Mouse (Mus musculus) T-cell, adult 2 months (primary cell): ENCODE measurements around the gene Sgpp2.

ENCODE experiments used
- DNase-seq: peaks from one replicate; pipeline ENCODE4 v3.0.0; 2022; ENCODE audit warnings: low spot score

Gene Sgpp2

DNA sequence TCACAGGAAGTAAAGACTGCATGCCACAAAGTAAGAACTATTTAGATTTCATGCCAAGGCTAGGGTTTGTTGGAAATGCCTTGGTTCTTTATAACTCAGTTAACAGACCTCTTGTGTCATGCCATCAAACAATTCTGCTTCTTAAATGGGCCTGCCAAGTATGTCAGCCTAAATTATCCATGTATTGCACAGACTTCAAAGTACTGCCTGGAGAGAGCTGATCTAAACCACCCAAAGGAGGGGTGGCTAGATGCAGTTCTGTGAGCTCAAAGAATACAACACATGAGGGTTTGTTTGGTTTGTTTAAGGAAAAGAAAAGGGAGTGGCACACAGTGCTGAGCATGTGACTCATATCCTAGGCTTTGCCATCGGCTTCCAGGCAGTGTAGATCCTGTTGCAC is 137.9 kb downstream of the Sgpp2 start:
- DNase-seq, result no peak

DNA sequence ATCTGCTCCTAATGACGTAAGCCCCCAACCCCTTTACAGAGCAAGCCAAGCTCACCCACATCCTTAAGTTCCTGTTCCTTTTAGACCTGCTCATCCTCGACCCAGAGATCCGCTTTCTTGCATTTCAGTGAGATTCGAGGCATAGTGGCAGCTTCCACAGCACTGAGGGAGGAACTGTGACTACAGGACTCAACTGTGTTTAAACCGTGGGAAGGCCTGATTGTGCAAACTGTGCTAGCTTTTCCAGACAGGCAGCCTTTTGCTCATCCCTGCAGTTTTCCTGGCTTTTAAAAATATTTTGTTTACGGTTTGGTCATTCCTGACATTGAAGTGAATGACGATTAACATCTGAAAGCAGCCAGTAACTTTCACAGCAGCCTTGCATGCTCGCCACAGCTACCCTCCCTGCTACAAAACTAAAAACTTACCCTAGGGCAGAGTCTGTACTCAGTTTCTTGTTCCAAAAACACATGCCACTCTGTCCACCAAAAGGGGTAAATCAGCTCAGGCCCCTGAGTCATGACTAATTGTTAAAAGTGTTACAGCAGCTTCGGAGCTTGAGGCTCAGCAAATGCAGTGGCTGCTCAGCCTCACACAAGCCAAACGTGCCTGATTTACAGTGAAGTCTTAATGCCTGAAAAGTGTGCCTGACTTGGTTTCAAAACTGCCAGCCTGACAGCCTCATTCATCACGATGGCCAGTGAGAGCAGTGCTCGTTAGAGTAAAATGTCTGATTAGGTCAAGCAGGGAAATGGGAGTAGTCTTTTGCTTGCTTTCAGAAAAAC is 141.1 kb downstream of the Sgpp2 start:
- no peak for DNase-seq

DNA sequence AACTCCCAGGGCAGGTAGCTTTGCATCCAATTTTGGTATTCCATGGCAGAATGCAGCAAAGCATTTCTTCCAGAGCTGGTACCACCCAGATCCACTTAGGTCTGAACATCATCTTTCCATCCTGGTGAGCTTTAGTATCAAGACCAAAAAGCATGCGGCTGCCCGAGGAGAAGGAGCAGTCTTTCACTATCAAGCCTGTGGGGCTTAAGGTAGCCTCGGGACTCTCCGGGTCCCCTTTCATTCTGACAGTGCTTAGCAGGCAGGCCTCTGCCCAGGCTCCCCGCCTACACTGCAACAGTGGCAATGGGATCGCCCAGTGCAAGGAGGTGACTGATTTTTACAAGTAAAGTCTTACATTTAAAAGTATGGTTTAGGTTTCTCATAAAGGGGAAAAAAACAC is 142.4 kb downstream of the Sgpp2 start:
- DNase-seq, result no peak

DNA sequence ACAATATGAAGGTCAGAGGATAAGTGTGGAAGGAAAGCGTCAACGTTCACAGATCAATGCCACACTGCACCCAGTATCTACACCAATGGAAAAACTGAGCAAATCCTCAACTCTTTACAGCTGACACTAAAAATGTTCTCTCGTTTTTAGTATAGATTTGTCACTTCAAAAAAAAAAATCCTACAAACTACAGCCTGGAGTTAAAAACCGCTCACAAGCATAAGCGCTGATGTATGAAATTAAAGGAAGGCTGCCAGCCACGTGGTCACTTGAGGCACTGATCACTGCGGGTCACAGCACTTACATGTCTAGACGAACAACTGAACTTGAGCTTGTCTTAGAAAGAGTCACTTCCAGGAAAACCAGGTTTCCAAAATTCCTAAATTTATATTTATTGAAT is 143.7 kb downstream of the Sgpp2 start:
- DNase-seq, result no peak

DNA sequence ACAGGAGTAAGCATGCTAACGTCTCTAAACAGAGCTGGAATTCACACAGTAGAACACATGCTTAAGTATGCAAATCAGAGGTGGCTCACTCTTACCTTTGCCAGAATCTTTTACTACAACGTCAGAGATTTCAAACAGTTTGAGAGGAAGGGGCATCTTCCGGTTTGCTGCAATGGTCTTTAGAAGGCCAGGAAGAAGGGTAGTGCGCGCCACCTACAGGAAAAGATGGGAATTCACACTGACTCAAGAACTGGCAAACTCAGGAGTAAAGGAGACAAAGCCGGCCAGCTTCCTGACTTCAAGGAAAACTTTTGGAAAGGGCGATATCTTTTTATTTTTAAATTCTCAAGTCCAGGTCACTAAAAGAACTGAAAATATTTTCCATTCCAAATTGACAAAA is 144.5 kb downstream of the Sgpp2 start:
- DNase-seq, result no peak
